Mouse (Mus musculus): Measurements from ENCODE around the gene Hes5.

The Hes5 gene

GRCm38 (mm10) chr4:154964581-154965235 is 4.0 kb downstream of the Hes5 start:
- DNase-seq (ENCODE audit: low spot score) = no peak

- DNase-seq (ENCODE audit: low spot score) = no peak
Observed at GRCm38 (mm10) chr4:154965856-154966255, 5.1 kb downstream of the Hes5 start.

- DNase-seq (ENCODE audit: low spot score) = peak; percentile 41
Observed at GRCm38 (mm10) chr4:154967173-154967572, 6.5 kb downstream of the Hes5 start.

- no peak for DNase-seq (ENCODE audit: low spot score)
Observed at GRCm38 (mm10) chr4:154972546-154972945, 11.8 kb downstream of the Hes5 start.

GRCm38 (mm10) chr4:154974163-154974611 is 13.5 kb downstream of the Hes5 start:
- peak; percentile 40 for DNase-seq (ENCODE audit: low spot score)

GRCm38 (mm10) chr4:154980110-154980509 is 19.4 kb downstream of the Hes5 start:
- DNase-seq (ENCODE audit: low spot score) = no peak

GRCm38 (mm10) chr4:154981076-154981475 is 20.4 kb downstream of the Hes5 start:
- DNase-seq (ENCODE audit: low spot score) = no peak

- DNase-seq (ENCODE audit: low spot score) = no peak
Observed at GRCm38 (mm10) chr4:154981530-154981929, 20.8 kb downstream of the Hes5 start.

- peak; percentile 46 for DNase-seq (ENCODE audit: low spot score)
Observed at GRCm38 (mm10) chr4:154982247-154983120, 21.8 kb downstream of the Hes5 start.

- DNase-seq (ENCODE audit: low spot score) = no peak
Observed at GRCm38 (mm10) chr4:154983767-154984166, 23.0 kb downstream of the Hes5 start.

GRCm38 (mm10) chr4:154985151-154985777 is 24.5 kb downstream of the Hes5 start:
- DNase-seq (ENCODE audit: low spot score) = no peak

- DNase-seq (ENCODE audit: low spot score) = no peak
Observed at GRCm38 (mm10) chr4:154986096-154986495, 25.4 kb downstream of the Hes5 start.

- DNase-seq (ENCODE audit: low spot score) = no peak
Observed at GRCm38 (mm10) chr4:154986750-154987149, 26.0 kb downstream of the Hes5 start.

GRCm38 (mm10) chr4:154994876-154995275 is 34.2 kb downstream of the Hes5 start:
- DNase-seq (ENCODE audit: low spot score) = no peak

- peak; percentile 59 for DNase-seq (ENCODE audit: low spot score)
Observed at GRCm38 (mm10) chr4:154996572-154997154, 35.9 kb downstream of the Hes5 start.

- no peak for DNase-seq (ENCODE audit: low spot score)
Observed at GRCm38 (mm10) chr4:154999379-154999778, 38.7 kb downstream of the Hes5 start.

- DNase-seq (ENCODE audit: low spot score) = no peak
Observed at GRCm38 (mm10) chr4:155005278-155005677, 44.6 kb downstream of the Hes5 start.

- no peak for DNase-seq (ENCODE audit: low spot score)
Observed at GRCm38 (mm10) chr4:155006296-155006695, 45.6 kb downstream of the Hes5 start.

GRCm38 (mm10) chr4:155007641-155008040 is 46.9 kb downstream of the Hes5 start:
- DNase-seq (ENCODE audit: low spot score) = no peak

GRCm38 (mm10) chr4:155008075-155008474 is 47.4 kb downstream of the Hes5 start:
- DNase-seq (ENCODE audit: low spot score) = no peak

GRCm38 (mm10) chr4:155009216-155009615 is 48.5 kb downstream of the Hes5 start:
- no peak for DNase-seq (ENCODE audit: low spot score)

GRCm38 (mm10) chr4:155010870-155011269 is 50.1 kb downstream of the Hes5 start:
- DNase-seq (ENCODE audit: low spot score) = peak; percentile 89

Data from adipocyte (in vitro differentiated cells).